Comparison of ENCODE assay signal across 8 mouse cellular contexts in genomic region chr14:60251281-60252003, GRCm38 (mm10). TPM values are rescaled to one million over a fixed set of nuclear protein-coding genes. Genes with fewer than 3 reads are reported as not detected.
DNase-seq lines count a peak whose midpoint lies in the region; ATAC-seq lines count a peak whose summit lies in the region.

Nupl1 (minus strand) TSS chr14:60251431.
Gm49336 (minus strand) TSS chr14:60251507.

- intact Hi-C loops in gastrocnemius, postnatal 14 days (cut with DNase I; ENCODE audit: low total_unique reads): no loop called here
- intact Hi-C loops in left cerebral cortex, postnatal 10 days (cut with DNase I): loop anchor here (10.0 kb wide), 1 partner anchor 443 kb away; no protein-coding TSS in a partner anchor

- ATAC-seq in inflammation-experienced regulatory T-cells, adult 6 months: peak; percentile 95
- ATAC-seq in megakaryocyte-erythroid progenitor cell, adult 5-6 weeks (replicated peaks; ENCODE audit: low FRiP score, low TSS enrichment, poor library complexity, severe bottlenecking): peak; percentile 97

- peak; percentile 99 for DNase-seq in adrenal gland, adult (ENCODE audit: inconsistent age in 2 of 2, low spot score in 1 of 2)
- DNase-seq in embryo, embryonic 10.5 days (ENCODE audit: low spot score): peak; percentile 100
- DNase-seq in gastrocnemius, postnatal 14 days: peak; percentile 99
- DNase-seq in left cerebral cortex, postnatal 10 days (ENCODE audit: extremely low spot score in 1 of 2, low spot score in 2 of 2): peak; percentile 98 to 100
- DNase-seq in right cerebral cortex, postnatal 25 days: peak; percentile 98
- DNase-seq in urinary bladder, postnatal 4 days (ENCODE audit: low spot score in 2 of 2): peak; percentile 96 to 98

RNA-seq across cellular contexts. Expression of gene Nupl1, which starts in this region (rescaled TPM):
- total RNA-seq in gastrocnemius, postnatal 14 days (2021): under 1 TPM in 1 of 2 experiments, not detected in 1; 0.25 TPM
- polyA plus RNA-seq in inflammation-experienced regulatory T-cells, adult 6 months (2017; shearing (Covaris generic)): not detected
- under 1 TPM in 1 of 2 experiments, not detected in 1; 0.17 TPM for total RNA-seq in left cerebral cortex, postnatal 10 days (2021)
- not detected in 2 replicates for total RNA-seq in megakaryocyte-erythroid progenitor cell, adult 5-6 weeks (2014; fragmentation: Nextera tagmentation)
- total RNA-seq in megakaryocyte-erythroid progenitor cell, adult 5-6 weeks (2017): 0.38 TPM in 1 of 2 replicates, not detected in the other

RNA-seq across cellular contexts. Expression of gene Gm49336, which starts in this region (rescaled TPM):
- total RNA-seq in gastrocnemius, postnatal 14 days (2021): 10 to 100 TPM; 27.7 to 30.0 TPM
- polyA plus RNA-seq in inflammation-experienced regulatory T-cells, adult 6 months (2017; shearing (Covaris generic)): 10 to 100 TPM; 15.5 to 20.0 (median 17.9) TPM
- 100 to 1,000 TPM; 114 to 123 TPM for total RNA-seq in left cerebral cortex, postnatal 10 days (2021)
- 76.3 and 83.0 TPM in 2 replicates for total RNA-seq in megakaryocyte-erythroid progenitor cell, adult 5-6 weeks (2014; fragmentation: Nextera tagmentation)
- 95.0 and 143 TPM in 2 replicates for total RNA-seq in megakaryocyte-erythroid progenitor cell, adult 5-6 weeks (2017)

Comparison
In these comparisons a context has a peak if more than half of its experiments do, and no peak if none do; other contexts are left out.
1. Peak in every context shown above with its lines: DNase-seq and ATAC-seq.